Mouse (Mus musculus) forebrain, embryonic 13.5 days (tissue): Measurements from ENCODE around the gene Tkt. TPM values are rescaled to one million over a fixed set of nuclear protein-coding genes. Genes with fewer than 3 reads are reported as not detected.
A peak's percentile ranks its signal among the peaks of the same experiment; 100 is the strongest.
"Not testable (repeated sequence)": the region's sequence is repeated elsewhere in the genome, so short reads cannot be mapped to it uniquely, and the experiment has no call there.

Source experiments
- ATAC-seq: fragments of 200-750 bp; cut with Nextera tagmentation; 2 replicates; pipeline ENCODE4 v1.8.0; 2017
- H3K27ac ChIP-seq: fragments of 300-500 bp; sonication (generic); 2 replicates; pipeline ENCODE4 v1.5.1; 2015; ENCODE audit warnings: inconsistent platforms, mild to moderate bottlenecking, moderate library complexity
- H3K27me3 ChIP-seq: fragments of 300-500 bp; sonication (generic); 2 replicates; pipeline ENCODE4 v1.6.1; 2015; ENCODE audit warnings: mild to moderate bottlenecking, inconsistent platforms
- H3K36me3 ChIP-seq: fragments of 300-500 bp; sonication (generic); 2 replicates; pipeline ENCODE4 v1.6.1; 2015; ENCODE audit warnings: mild to moderate bottlenecking, inconsistent platforms; ENCODE audit not compliant: poor library complexity, severe bottlenecking
- H3K4me1 ChIP-seq: fragments of 300-500 bp; sonication (generic); 2 replicates; pipeline ENCODE4 v1.6.1; 2015; ENCODE audit warnings: inconsistent platforms
- H3K4me2 ChIP-seq: fragments of 300-500 bp; sonication (generic); 2 replicates; pipeline ENCODE4 v1.6.1; 2015; ENCODE audit warnings: inconsistent platforms, mild to moderate bottlenecking, moderate library complexity
- H3K4me3 ChIP-seq: fragments of 300-500 bp; sonication (generic); 2 replicates; pipeline ENCODE4 v1.5.1; 2015; ENCODE audit warnings: mild to moderate bottlenecking, inconsistent platforms
- H3K9ac ChIP-seq: fragments of 300-500 bp; sonication (generic); 2 replicates; pipeline ENCODE4 v1.6.1; 2015; ENCODE audit warnings: mild to moderate bottlenecking, inconsistent platforms
- H3K9me3 ChIP-seq: fragments of 300-500 bp; sonication (generic); replicated peaks from 2 replicates; pipeline ENCODE4 v1.6.1; 2016; ENCODE audit warnings: inconsistent platforms
- WGBS: fragments of 180-500 bp; shearing (Covaris S2); methylation state at CpG from one replicate; pipeline ENCODE4 v1.1.7; 2015; 5-methylcytosine and 5-hydroxymethylcytosine counted together
- polyA plus RNA-seq: library from polyadenylated mRNA; unstranded; fragments of >200 nt; fragmentation: Nextera tagmentation; extraction: Ambion mirVana; gene quantifications from 2 replicates; pipeline ENCODE4 v1.2.1, GENCODE M21; 2015

Gene Tkt
- polyA plus RNA-seq, 1 experiment from 2014 or later = 274 TPM

- Histone ChIP-seq H3K27me3 (no peaks in the 10 kb centered on the region), H3K9me3 (no peaks in the 10 kb centered on the region), H3K27ac (peak overlapping the region; percentile 52), H3K4me2 (no peak overlapping the region), H3K36me3 (peaks cover 15% of the 10 kb centered on the region), H3K4me3 (no peak overlapping the region), H3K9ac (no peak overlapping the region), H3K4me1 (peaks cover 21% of the 10 kb centered on the region)
- WGBS = 91% methylated on average over 6 of the region's 6 CpGs
- no peak for ATAC-seq
Measured at GRCm38 (mm10) chr14:30531896-30532295, 16.3 kb upstream of the Tkt start.

GRCm38 (mm10) chr14:30533780-30534450 is 14.2 kb upstream of the Tkt start:
- no peak overlapping the region for H3K4me2 ChIP-seq
- H3K4me1 ChIP-seq = peaks cover 21% of the 10 kb centered on the region
- no peak overlapping the region for H3K4me3 ChIP-seq
- H3K9ac ChIP-seq = no peak overlapping the region
- no peaks in the 10 kb centered on the region for H3K9me3 ChIP-seq
- WGBS = 88% methylated on average over 6 of the region's 6 CpGs
- H3K36me3 ChIP-seq = no peaks in the 10 kb centered on the region
- H3K27ac ChIP-seq = no peak overlapping the region
- ATAC-seq = no peak
- no peaks in the 10 kb centered on the region for H3K27me3 ChIP-seq

GRCm38 (mm10) chr14:30541541-30541940 is 6.6 kb upstream of the Tkt start:
- H3K36me3 ChIP-seq = no peaks in the 10 kb centered on the region
- H3K27me3 ChIP-seq = no peaks in the 10 kb centered on the region
- peaks cover 5% of the 10 kb centered on the region; the same call in 1 of the 2 replicates for H3K4me1 ChIP-seq
- H3K4me3 ChIP-seq = no peak overlapping the region
- H3K9ac ChIP-seq = no peak overlapping the region
- WGBS = 64% methylated on average over 10 of the region's 10 CpGs
- H3K4me2 ChIP-seq = no peak overlapping the region
- H3K9me3 ChIP-seq = no peaks in the 10 kb centered on the region
- H3K27ac ChIP-seq = no peak overlapping the region
- peak; percentile 77 for ATAC-seq

- not testable (repeated sequence) for H3K4me3 ChIP-seq, H3K9me3 ChIP-seq, ATAC-seq, H3K9ac ChIP-seq, H3K4me2 ChIP-seq, H3K27ac ChIP-seq, H3K36me3 ChIP-seq, H3K27me3 ChIP-seq
- 79% methylated on average over 5 of the region's 5 CpGs for WGBS
- H3K4me1 ChIP-seq = peaks cover 11% of the 10 kb centered on the region
Measured at GRCm38 (mm10) chr14:30543331-30543730, 4.8 kb upstream of the Tkt start.

- 0% methylated on average over 58 of the region's 69 CpGs for WGBS
Measured at GRCm38 (mm10) chr14:30548965-30549776, 1.0 kb downstream of the Tkt start.

GRCm38 (mm10) chr14:30549777-30550149 is 1.6 kb downstream of the Tkt start:
- Histone ChIP-seq H3K4me2 (peak overlapping the region; percentile 91), H3K4me3 (peak overlapping the region; percentile 86), H3K36me3 (peaks cover 6% of the 10 kb centered on the region; the same call in 1 of the 2 replicates), H3K27ac (peak overlapping the region; percentile 87), H3K9me3 (no peaks in the 10 kb centered on the region), H3K9ac (peak overlapping the region; percentile 91), H3K4me1 (peaks cover 32% of the 10 kb centered on the region), H3K27me3 (no peaks in the 10 kb centered on the region)
- ATAC-seq = peak; percentile 40
- WGBS = under 1% methylated on average over 10 of the region's 10 CpGs

More at GRCm38 (mm10) chr14:30548965-30549776, 1.0 kb downstream of the Tkt start:
- Histone ChIP-seq H3K4me2 (peak overlapping the region; percentile 91), H3K9ac (peak overlapping the region; percentile 91), H3K4me3 (peak overlapping the region; percentile 86), H3K4me1 (peaks cover 32% of the 10 kb centered on the region), H3K36me3 (peaks cover under 1% of the 10 kb centered on the region; the same call in 1 of the 2 replicates), H3K27ac (peak overlapping the region; percentile 87), H3K9me3 (no peaks in the 10 kb centered on the region), H3K27me3 (no peaks in the 10 kb centered on the region)
- peak; percentile 95 for ATAC-seq

GRCm38 (mm10) chr14:30550232-30551070 is 2.3 kb downstream of the Tkt start:
- Histone ChIP-seq H3K4me1 (peaks cover 32% of the 10 kb centered on the region), H3K9me3 (no peaks in the 10 kb centered on the region), H3K27ac (no peak overlapping the region), H3K9ac (peak overlapping the region; percentile 91), H3K36me3 (peaks cover 10% of the 10 kb centered on the region; the same call in 1 of the 2 replicates), H3K27me3 (no peaks in the 10 kb centered on the region), H3K4me2 (peak overlapping the region; percentile 91), H3K4me3 (peak overlapping the region; percentile 86)
- WGBS = 31% methylated on average over 8 of the region's 8 CpGs
- no peak for ATAC-seq

- Histone ChIP-seq H3K27me3 (no peaks in the 10 kb centered on the region), H3K36me3 (peaks cover 19% of the 10 kb centered on the region; the same call in 1 of the 2 replicates), H3K27ac (no peak overlapping the region), H3K9me3 (no peaks in the 10 kb centered on the region), H3K4me1 (peaks cover 32% of the 10 kb centered on the region), H3K9ac (peak overlapping the region; percentile 91), H3K4me3 (peak overlapping the region; percentile 86), H3K4me2 (peak overlapping the region; percentile 91)
- no peak for ATAC-seq
- WGBS = 57% methylated on average over 5 of the region's 5 CpGs
Measured at GRCm38 (mm10) chr14:30551509-30551908, 3.4 kb downstream of the Tkt start.

- Histone ChIP-seq H3K9ac (no peak overlapping the region), H3K4me2 (peak overlapping the region; percentile 91; the same call in 1 of the 2 replicates), H3K9me3 (no peaks in the 10 kb centered on the region), H3K4me1 (peaks cover 32% of the 10 kb centered on the region), H3K36me3 (peaks cover 21% of the 10 kb centered on the region; the same call in 1 of the 2 replicates), H3K27me3 (no peaks in the 10 kb centered on the region), H3K4me3 (peak overlapping the region; percentile 86; the same call in 1 of the 2 replicates), H3K27ac (no peak overlapping the region)
- no peak for ATAC-seq
- WGBS = 89% methylated on average over 2 of the region's 2 CpGs
Measured at GRCm38 (mm10) chr14:30551981-30552380, 3.8 kb downstream of the Tkt start.

GRCm38 (mm10) chr14:30553185-30553584 is 5.0 kb downstream of the Tkt start:
- whole genome bisulfite sequencing = 89% methylated on average over 4 of the region's 4 CpGs
- H3K27me3 ChIP-seq = no peaks in the 10 kb centered on the region
- H3K36me3 ChIP-seq = peaks cover 29% of the 10 kb centered on the region; the same call in 1 of the 2 replicates
- no peak overlapping the region for H3K27ac ChIP-seq
- H3K4me2 ChIP-seq = no peak overlapping the region
- no peaks in the 10 kb centered on the region for H3K9me3 ChIP-seq
- H3K9ac ChIP-seq = no peak overlapping the region
- no peak for ATAC-seq
- H3K4me1 ChIP-seq = peaks cover 35% of the 10 kb centered on the region
- H3K4me3 ChIP-seq = no peak overlapping the region

GRCm38 (mm10) chr14:30556651-30557050 is 8.5 kb downstream of the Tkt start:
- Histone ChIP-seq H3K9ac (no peak overlapping the region), H3K36me3 (peaks cover 63% of the 10 kb centered on the region), H3K4me3 (no peak overlapping the region), H3K9me3 (no peaks in the 10 kb centered on the region), H3K4me2 (no peak overlapping the region), H3K4me1 (peaks cover 24% of the 10 kb centered on the region), H3K27me3 (no peaks in the 10 kb centered on the region), H3K27ac (no peak overlapping the region)
- no peak for ATAC-seq
- 92% methylated on average over 2 of the region's 2 CpGs for WGBS
